Mouse (Mus musculus): ENCODE data around the gene Etv4.

DNA sequence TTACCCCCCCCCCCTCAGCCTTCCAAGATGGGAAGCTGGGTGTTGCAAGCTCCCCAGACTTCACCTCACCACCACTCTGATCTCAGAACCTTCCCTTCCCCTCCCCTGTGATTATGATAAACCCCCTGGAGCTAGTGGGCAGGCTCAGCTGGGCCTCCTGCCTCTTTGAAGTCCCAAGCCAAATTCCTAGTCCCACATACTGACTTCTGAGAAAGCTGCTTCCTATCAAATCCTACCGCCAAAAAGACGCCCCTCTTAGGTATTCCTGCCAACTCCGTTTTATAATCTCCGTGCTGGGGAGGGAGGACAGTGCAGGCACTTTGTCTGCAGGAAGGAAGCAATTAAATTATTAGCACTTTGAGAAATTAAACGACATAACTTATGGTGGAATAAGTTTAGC, 16.2 kb upstream of the Etv4 start:
- no peak for TF ChIP-seq CTCF (IDR thresholded peaks at IDR 0.05; ENCODE audit: control insufficient read depth, insufficient read depth, low read length)
- no peak for TF ChIP-seq POLR2A (IDR thresholded peaks at IDR 0.05; ENCODE audit: borderline replicate concordance, control insufficient read depth, low read depth, low read length)

Data from bone marrow, adult 2 months (tissue).